Mouse (Mus musculus) thymus, postnatal 14 days (tissue): ENCODE measurements around the gene Lman2l.

Experiments
- DNase-seq: peaks from one replicate; pipeline ENCODE4 v3.0.0; 2021

The Lman2l gene

GRCm38 (mm10) chr1:36457388-36458014 is 12.4 kb upstream of the Lman2l start:
- DNase-seq, result no peak

GRCm38 (mm10) chr1:36454055-36454815 is 9.2 kb upstream of the Lman2l start:
- no peak for DNase-seq

- DNase-seq, result no peak
These were observed 1.8 kb upstream of the Lman2l start for GRCm38 (mm10) chr1:36446841-36447240.

GRCm38 (mm10) chr1:36446106-36446824 is 1.2 kb upstream of the Lman2l start:
- DNase-seq, result peak; percentile 37

GRCm38 (mm10) chr1:36445508-36445907 is 437 bp upstream of the Lman2l start:
- no peak for DNase-seq

- no peak for DNase-seq
These were observed 4.0 kb downstream of the Lman2l start for GRCm38 (mm10) chr1:36441101-36441500.

GRCm38 (mm10) chr1:36437223-36437622 is 7.8 kb downstream of the Lman2l start:
- DNase-seq, result no peak

- no peak for DNase-seq
These were observed 8.6 kb downstream of the Lman2l start for GRCm38 (mm10) chr1:36436515-36436914.

GRCm38 (mm10) chr1:36435071-36435470 is 10.0 kb downstream of the Lman2l start:
- peak; percentile 70 for DNase-seq

- no peak for DNase-seq
These were observed 11.5 kb downstream of the Lman2l start for GRCm38 (mm10) chr1:36433616-36434015.

- DNase-seq, result no peak
These were observed 12.1 kb downstream of the Lman2l start for GRCm38 (mm10) chr1:36432999-36433398.

GRCm38 (mm10) chr1:36429511-36429910 is 15.6 kb downstream of the Lman2l start:
- DNase-seq, result peak; percentile 49

- DNase-seq, result no peak
These were observed 40.5 kb downstream of the Lman2l start for GRCm38 (mm10) chr1:36404531-36404930.

- DNase-seq, result no peak
These were observed 43.6 kb downstream of the Lman2l start for GRCm38 (mm10) chr1:36401509-36401908.

- DNase-seq, result no peak
These were observed 48.0 kb downstream of the Lman2l start for GRCm38 (mm10) chr1:36397041-36397440.

- DNase-seq, result no peak
These were observed 65.5 kb downstream of the Lman2l start for GRCm38 (mm10) chr1:36379582-36379981.

GRCm38 (mm10) chr1:36378880-36379279 is 66.2 kb downstream of the Lman2l start:
- DNase-seq, result no peak

- no peak for DNase-seq
These were observed 72.9 kb downstream of the Lman2l start, which contains the start of gene Fer1l5 for GRCm38 (mm10) chr1:36371934-36372845. Gene Fer1l5 (plus strand): TSS chr1:36372291.

GRCm38 (mm10) chr1:36370918-36371317 is 74.2 kb downstream of the Lman2l start:
- no peak for DNase-seq
